Mouse (Mus musculus): Measurements from ENCODE around the gene Zfp583. TPM values are rescaled to one million over a fixed set of nuclear protein-coding genes. Genes with fewer than 3 reads are reported as not detected.

The Zfp583 gene
- total and polyA plus RNA-seq, 2 experiments from 2014 or later = 13.1 to 13.2 TPM

- ATAC-seq (peak; percentile 85), DNase-seq (peak; percentile 97)
- Histone ChIP-seq H3K27me3 (ENCODE audit: insufficient read depth, low read length) (no peaks in the 10 kb centered on the region), H3K4me2 (ENCODE audit: low read depth) (peak within 1 kb of the TSS; percentile 61), H3K27ac (ENCODE audit: low read depth, low read length) (peak within 1 kb of the TSS; percentile 96), H3K4me3 (ENCODE audit: low read depth, low read length) (peak within 1 kb of the TSS; percentile 51), H3K4me1 (ENCODE audit: insufficient read depth) (peaks cover 4% of the 10 kb centered on the region; the same call in 1 of the 2 replicates), H3K9ac (peak within 1 kb of the TSS; percentile 74), H3K36me3 (ENCODE audit: insufficient read depth) (0 out of 2 replicates have a peak, but pooled peaks cover 2% of the 10 kb centered on the region), H3K9me3 (ENCODE audit: low read length) (no peaks in the 10 kb centered on the region)
- WGBS = under 1% methylated on average over 23 of the region's 23 CpGs
- peak; percentile 60 for TF ChIP-seq CTCF (IDR thresholded peaks at IDR 0.05; ENCODE audit: low read depth)
Observed at GRCm38 (mm10) chr7:6363047-6363488, 32.0 kb upstream of the Zfp583 start, which contains the start of gene Zfp78. Gene Zfp78 (plus strand): TSS chr7:6363280.

GRCm38 (mm10) chr7:6362268-6363046, 31.4 kb upstream of the Zfp583 start:
- Histone ChIP-seq H3K27me3 (ENCODE audit: insufficient read depth, low read length) (no peaks in the 10 kb centered on the region), H3K4me1 (ENCODE audit: insufficient read depth) (peaks cover 4% of the 10 kb centered on the region; the same call in 1 of the 2 replicates), H3K27ac (ENCODE audit: low read depth, low read length) (peak overlapping the region; percentile 96), H3K4me3 (ENCODE audit: low read depth, low read length) (peak overlapping the region; percentile 51), H3K9me3 (ENCODE audit: low read length) (no peaks in the 10 kb centered on the region), H3K9ac (peak overlapping the region; percentile 74), H3K36me3 (ENCODE audit: insufficient read depth) (0 out of 2 replicates have a peak, but pooled peaks cover 3% of the 10 kb centered on the region), H3K4me2 (ENCODE audit: low read depth) (peak overlapping the region; percentile 61)
- TF ChIP-seq CTCF (IDR thresholded peaks at IDR 0.05; ENCODE audit: low read depth) = no peak
- ATAC-seq (peak; percentile 90), DNase-seq (peak; percentile 99)
- 2% methylated on average over 38 of the region's 38 CpGs for WGBS

GRCm38 (mm10) chr7:6361756-6362155, 30.7 kb upstream of the Zfp583 start:
- 20% methylated on average over 7 of the region's 7 CpGs for WGBS
- Histone ChIP-seq H3K27me3 (ENCODE audit: insufficient read depth, low read length) (no peaks in the 10 kb centered on the region), H3K9ac (peak overlapping the region; percentile 74), H3K9me3 (ENCODE audit: low read length) (no peaks in the 10 kb centered on the region), H3K4me3 (ENCODE audit: low read depth, low read length) (peak overlapping the region; percentile 51), H3K27ac (ENCODE audit: low read depth, low read length) (peak overlapping the region; percentile 96), H3K4me1 (ENCODE audit: insufficient read depth) (peaks cover 4% of the 10 kb centered on the region; the same call in 1 of the 2 replicates), H3K36me3 (ENCODE audit: insufficient read depth) (0 out of 2 replicates have a peak, but pooled peaks cover 5% of the 10 kb centered on the region), H3K4me2 (ENCODE audit: low read depth) (peak overlapping the region; percentile 61)
- ATAC-seq (no peak), DNase-seq (no peak)
- no peak for TF ChIP-seq CTCF (IDR thresholded peaks at IDR 0.05; ENCODE audit: low read depth)

- WGBS = 15% methylated on average over 9 of the region's 9 CpGs
- no peak for ATAC-seq
- H3K4me3 ChIP-seq (ENCODE audit: low read depth, low read length) = no peak overlapping the region
- no peak overlapping the region for H3K4me2 ChIP-seq (ENCODE audit: low read depth)
- no peak overlapping the region for H3K27ac ChIP-seq (ENCODE audit: low read depth, low read length)
- no peak for DNase-seq
- TF ChIP-seq CTCF (IDR thresholded peaks at IDR 0.05; ENCODE audit: low read depth) = no peak
- H3K27me3 ChIP-seq (ENCODE audit: insufficient read depth, low read length) = no peaks in the 10 kb centered on the region
- peaks cover 4% of the 10 kb centered on the region; the same call in 1 of the 2 replicates for H3K4me1 ChIP-seq (ENCODE audit: insufficient read depth)
- H3K9ac ChIP-seq = no peak overlapping the region
- no peaks in the 10 kb centered on the region for H3K9me3 ChIP-seq (ENCODE audit: low read length)
- H3K36me3 ChIP-seq (ENCODE audit: insufficient read depth) = 0 out of 2 replicates have a peak, but pooled peaks cover 10% of the 10 kb centered on the region
Observed at GRCm38 (mm10) chr7:6360477-6361060, 29.5 kb upstream of the Zfp583 start.

- ATAC-seq (no peak), DNase-seq (peak; percentile 93)
- H3K4me3 ChIP-seq (ENCODE audit: low read depth, low read length) = no peak overlapping the region
- peaks cover 18% of the 10 kb centered on the region for H3K36me3 ChIP-seq (ENCODE audit: insufficient read depth)
- no peak overlapping the region for H3K4me2 ChIP-seq (ENCODE audit: low read depth)
- TF ChIP-seq CTCF (IDR thresholded peaks at IDR 0.05; ENCODE audit: low read depth) = peak; percentile 75
- H3K9ac ChIP-seq = no peak overlapping the region
- H3K27ac ChIP-seq (ENCODE audit: low read depth, low read length) = no peak overlapping the region
- 53% methylated on average over 10 of the region's 10 CpGs for WGBS
- H3K9me3 ChIP-seq (ENCODE audit: low read length) = no peaks in the 10 kb centered on the region
- H3K27me3 ChIP-seq (ENCODE audit: insufficient read depth, low read length) = no peaks in the 10 kb centered on the region
- peaks cover 4% of the 10 kb centered on the region; the same call in 1 of the 2 replicates for H3K4me1 ChIP-seq (ENCODE audit: insufficient read depth)
Observed at GRCm38 (mm10) chr7:6358937-6359590, 28.0 kb upstream of the Zfp583 start.

- Histone ChIP-seq H3K27ac (ENCODE audit: low read depth, low read length) (no peak overlapping the region), H3K4me3 (ENCODE audit: low read depth, low read length) (no peak overlapping the region), H3K4me2 (ENCODE audit: low read depth) (no peak overlapping the region), H3K9ac (no peak overlapping the region), H3K9me3 (ENCODE audit: low read length) (no peaks in the 10 kb centered on the region), H3K4me1 (ENCODE audit: insufficient read depth) (no peaks in the 10 kb centered on the region), H3K27me3 (ENCODE audit: insufficient read depth, low read length) (no peaks in the 10 kb centered on the region), H3K36me3 (ENCODE audit: insufficient read depth) (peaks cover 27% of the 10 kb centered on the region)
- no peak for TF ChIP-seq CTCF (IDR thresholded peaks at IDR 0.05; ENCODE audit: low read depth)
- ATAC-seq (no peak), DNase-seq (no peak)
- WGBS = 65% methylated on average over 2 of the region's 2 CpGs
Observed at GRCm38 (mm10) chr7:6358121-6358520, 27.0 kb upstream of the Zfp583 start.
